Mouse (Mus musculus) heart, adult 2 months (tissue): Measurements from ENCODE around the gene Lamb3.

Experiments
- CTCF ChIP-seq: fragments of 200-600 bp; IDR thresholded peaks from 2 replicates; pipeline ENCODE4 v1.8.1; 2022; ENCODE audit warnings: antibody characterized with exemption, mild to moderate bottlenecking, moderate library complexity
- POLR2A ChIP-seq: fragments of 200-500 bp; IDR thresholded peaks from 2 replicates; pipeline ENCODE4 v1.6.1; 2011; ENCODE audit warnings: mild to moderate bottlenecking, low read depth, low read length, control low read depth; ENCODE audit not compliant: insufficient read depth

GRCm38 (mm10) chr1:193279492-193279891 lies 72.0 kb downstream of the Lamb3 start:
- TF ChIP-seq CTCF (no peak), POLR2A (no peak)
